Mouse (Mus musculus): ENCODE results near the gene Pck1.

DNA sequence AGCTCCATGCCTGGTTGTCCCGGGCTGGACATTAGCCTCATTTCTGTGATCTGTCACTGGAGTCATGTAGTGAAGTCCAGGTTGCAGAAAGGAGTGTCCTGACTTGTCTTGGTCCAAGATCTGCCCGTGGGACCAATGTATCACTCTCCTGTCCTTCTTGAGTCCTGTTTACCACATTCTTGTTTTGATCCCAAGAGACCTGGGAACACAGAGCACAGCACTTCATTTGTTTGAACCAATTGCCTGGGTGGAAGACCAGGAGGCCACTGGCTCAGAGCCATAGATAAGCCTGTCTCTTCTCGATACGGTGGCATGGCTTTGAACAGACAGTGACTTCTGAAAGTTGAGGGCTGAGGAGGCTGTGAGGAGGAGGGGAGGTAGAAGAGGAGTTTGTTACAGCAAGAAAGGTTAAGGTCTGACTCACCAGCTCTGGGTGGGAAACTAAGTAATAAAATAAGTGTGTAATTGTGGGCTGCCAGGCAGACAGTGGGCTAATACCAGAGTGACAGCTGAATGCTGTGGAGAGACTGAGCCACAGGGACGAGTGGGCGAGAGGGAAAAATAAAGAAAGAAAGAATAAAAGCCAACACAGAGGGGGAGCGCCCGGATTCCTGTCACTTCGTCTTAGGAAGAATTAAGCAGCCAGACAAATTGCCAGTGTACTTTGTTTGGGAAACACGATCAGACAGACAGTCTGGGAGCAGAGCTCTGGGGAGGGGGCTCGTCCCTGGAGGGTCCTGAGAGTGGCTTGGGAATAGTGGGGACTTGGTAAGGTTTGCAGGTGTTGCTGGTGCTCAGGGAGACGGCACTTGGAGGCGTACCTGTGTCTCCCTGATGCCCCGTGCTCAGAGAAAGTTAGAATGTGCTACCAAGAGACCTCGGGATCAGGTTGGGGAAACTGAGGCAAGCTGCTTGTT, 14.3 kb upstream of the Pck1 start:
- TF ChIP-seq CTCF (IDR thresholded peaks at IDR 0.05; ENCODE audit: extremely low read depth, insufficient read depth, insufficient read length, insufficient replicate concordance) (no peak), POLR2A (IDR thresholded peaks at IDR 0.05; ENCODE audit: low read depth, low read length) (no peak)
